8 mouse cellular contexts compared by ENCODE assay signal in the genomic region with DNA sequence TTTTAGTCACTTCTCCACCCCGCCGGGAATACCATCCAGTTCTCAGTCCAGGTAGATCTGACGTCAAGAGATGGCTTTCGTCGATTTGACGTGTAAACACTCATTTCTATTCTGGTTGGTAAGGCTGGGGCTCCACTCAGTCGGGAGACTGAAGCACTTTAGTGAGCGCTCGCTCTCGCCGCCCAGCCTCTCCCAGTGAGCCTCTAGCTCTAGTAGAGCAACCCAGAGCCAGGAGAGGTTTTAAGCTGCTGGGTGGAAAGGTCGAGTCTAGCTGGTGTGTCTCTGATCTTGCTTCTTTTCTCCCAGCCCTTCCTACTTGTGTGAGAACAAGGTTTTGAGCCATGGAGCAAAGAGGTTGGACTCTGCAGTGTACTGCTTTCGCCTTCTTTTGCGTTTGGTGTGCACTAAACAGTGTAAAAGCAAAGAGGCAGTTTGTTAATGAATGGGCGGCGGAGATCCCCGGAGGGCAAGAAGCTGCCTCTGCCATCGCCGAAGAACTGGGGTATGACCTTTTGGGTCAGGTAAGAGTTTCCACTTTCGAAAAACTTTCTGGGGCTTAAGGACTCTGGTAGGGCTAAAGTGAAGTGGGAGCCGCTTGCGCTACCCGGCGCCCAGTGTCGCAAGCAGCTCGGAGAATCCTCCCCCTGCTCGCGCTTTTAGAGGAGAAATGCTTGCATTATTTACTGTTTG. TPM values are rescaled to one million over a fixed set of nuclear protein-coding genes. Genes with fewer than 3 reads are reported as not detected.
DNase-seq lines count a peak whose midpoint lies in the region; ATAC-seq lines count a peak whose summit lies in the region.

A gene (plus strand): TSS at position 106 of the 690 bp plus-strand sequence.

- H3K27me3 ChIP-seq in hindbrain, embryonic 12.5 days, result peaks cover 4% of the 10 kb centered on the region; the same call in 1 of the 2 replicates
- peaks cover 32% of the 10 kb centered on the region for H3K27me3 ChIP-seq in limb, embryonic 12.5 days

- H3K9me3 ChIP-seq in hindbrain, embryonic 12.5 days (replicated peaks), result no peaks in the 10 kb centered on the region
- H3K9me3 ChIP-seq in limb, embryonic 12.5 days, result no peaks in the 10 kb centered on the region

- H3K9ac ChIP-seq in hindbrain, embryonic 12.5 days, result peak within 1 kb of the TSS; percentile 47
- no peak within 1 kb of the TSS for H3K9ac ChIP-seq in limb, embryonic 12.5 days (replicated peaks)

- ATAC-seq in common myeloid progenitor, adult 5-6 weeks (replicated peaks; ENCODE audit: low read depth, poor library complexity, severe bottlenecking), result peak; percentile 36; the same call in 1 of the 2 replicates
- ATAC-seq in hindbrain, embryonic 12.5 days (ENCODE audit: low FRiP score), result peak; percentile 84
- no peak for ATAC-seq in limb, embryonic 12.5 days (ENCODE audit: insufficient number of reproducible peaks, insufficient read depth, low FRiP score, low TSS enrichment, low read depth)

- peaks cover 6% of the 10 kb centered on the region; the same call in 1 of the 2 replicates for H3K4me1 ChIP-seq in hindbrain, embryonic 12.5 days
- H3K4me1 ChIP-seq in limb, embryonic 12.5 days (replicated peaks), result peaks cover 11% of the 10 kb centered on the region; the same call in 1 of the 2 replicates

- H3K4me2 ChIP-seq in hindbrain, embryonic 12.5 days (replicated peaks), result peak within 1 kb of the TSS; percentile 78
- H3K4me2 ChIP-seq in limb, embryonic 12.5 days, result peak within 1 kb of the TSS; percentile 58

- H3K27ac ChIP-seq in hindbrain, embryonic 12.5 days, result no peak within 1 kb of the TSS
- no peak within 1 kb of the TSS for H3K27ac ChIP-seq in limb, embryonic 12.5 days

- WGBS in hindbrain, embryonic 12.5 days, result under 1% methylated on average over 28 of the region's 28 CpGs
- 1% methylated on average over 28 of the region's 28 CpGs for WGBS in limb, embryonic 12.5 days

- H3K4me3 ChIP-seq in hindbrain, embryonic 12.5 days, result peak within 1 kb of the TSS; percentile 48
- peak within 1 kb of the TSS; percentile 31 for H3K4me3 ChIP-seq in limb, embryonic 12.5 days (replicated peaks)

- no peaks in the 10 kb centered on the region for H3K36me3 ChIP-seq in hindbrain, embryonic 12.5 days
- no peaks in the 10 kb centered on the region for H3K36me3 ChIP-seq in limb, embryonic 12.5 days

- DNase-seq in thymus, postnatal 14 days, result peak; percentile 5
- DNase-seq in thymus, postnatal 10 days (ENCODE audit: low spot score in 2 of 2), result no peak
- peak; percentile 45 for DNase-seq in retina, embryonic 14.5 days (ENCODE audit: low spot score)
- DNase-seq in urinary bladder, adult 2 months (ENCODE audit: low spot score), result no peak
- no peak for DNase-seq in urinary bladder, postnatal 4 days (ENCODE audit: low spot score in 2 of 2)

RNA-seq across cellular contexts. Expression of the gene that starts here (rescaled TPM):
- total RNA-seq in common myeloid progenitor, adult 5-6 weeks (2017), result not detected in 2 replicates
- 1.0 and 1.8 TPM in 2 replicates for polyA plus RNA-seq in hindbrain, embryonic 12.5 days (2016; fragmentation: Nextera tagmentation; extraction: Ambion mirVana)
- polyA plus RNA-seq in limb, embryonic 12.5 days (2016; fragmentation: Nextera tagmentation; extraction: Ambion mirVana), result 0.05 TPM in 2 replicates
- 0.06 and 0.08 TPM in 2 replicates for polyA plus RNA-seq in urinary bladder, adult 2 months (2012; rRNA removed)

Comparison
In these comparisons a context has a peak if more than half of its experiments do, and no peak if none do; other contexts are left out.
1. DNase-seq: peak in thymus, postnatal 14 days (single experiment) and retina, embryonic 14.5 days (single experiment); none in thymus, postnatal 10 days (0 of 2), urinary bladder, adult 2 months (single experiment) and urinary bladder, postnatal 4 days (0 of 2).
2. Peak in ATAC-seq in common myeloid progenitor, adult 5-6 weeks; RNA of the gene not detected or under 1 TPM.